Mouse (Mus musculus): ENCODE results near the gene Gm3594.
"Not testable (repeated sequence)": the region's sequence is repeated elsewhere in the genome, so short reads cannot be mapped to it uniquely, and the experiment has no call there.

- not testable (repeated sequence) for TF ChIP-seq POLR2A (IDR thresholded peaks at IDR 0.05; ENCODE audit: borderline replicate concordance, extremely low read depth, low read depth, low read length); CTCF (IDR thresholded peaks at IDR 0.05; ENCODE audit: insufficient read depth, low read length)
Measured at GRCm38 (mm10) chr14:6471856-6472255, 27.4 kb upstream of the Gm3594 start.

Data from lung, adult 2 months (tissue).